Mouse (Mus musculus) G1E-ER4 (cell line): Measurements from ENCODE around the gene Ttf2. TPM values are rescaled to one million over a fixed set of nuclear protein-coding genes. Genes with fewer than 3 reads are reported as not detected.

ENCODE experiments used
- GATA1 ChIP-seq: IDR thresholded peaks from one replicate; pipeline ENCODE4 v1.8.0; 2012; ENCODE audit warnings: low read length, inconsistent platforms
- polyA plus RNA-seq: library from polyadenylated mRNA; stranded (reverse); fragments of >175 nt; gene quantifications from 2 replicates; pipeline ENCODE4 v1.2.3, GENCODE M21; 2012

Gene Ttf2
- 8.8 and 8.9 TPM in 2 replicates for polyA plus RNA-seq

- TF ChIP-seq GATA1: no peak
Measured at GRCm38 (mm10) chr3:100969176-100969917, at the start of gene Ttf2. TSS of gene Ttf2 (minus strand) at chr3:100969663.

- TF ChIP-seq GATA1: no peak
Measured at GRCm38 (mm10) chr3:101018494-101018893, 49.0 kb upstream of the Ttf2 start.

GRCm38 (mm10) chr3:101016050-101016449 is 46.6 kb upstream of the Ttf2 start:
- no peak for TF ChIP-seq GATA1

GRCm38 (mm10) chr3:101015254-101015653 is 45.8 kb upstream of the Ttf2 start:
- no peak for TF ChIP-seq GATA1

- no peak for TF ChIP-seq GATA1
Measured at GRCm38 (mm10) chr3:101013536-101013935, 44.1 kb upstream of the Ttf2 start.

- no peak for TF ChIP-seq GATA1
Measured at GRCm38 (mm10) chr3:101013005-101013404, 43.5 kb upstream of the Ttf2 start.

GRCm38 (mm10) chr3:101012597-101012996 is 43.1 kb upstream of the Ttf2 start:
- TF ChIP-seq GATA1: no peak

- no peak for TF ChIP-seq GATA1
Measured at GRCm38 (mm10) chr3:101012131-101012571, 42.7 kb upstream of the Ttf2 start.

DNA sequence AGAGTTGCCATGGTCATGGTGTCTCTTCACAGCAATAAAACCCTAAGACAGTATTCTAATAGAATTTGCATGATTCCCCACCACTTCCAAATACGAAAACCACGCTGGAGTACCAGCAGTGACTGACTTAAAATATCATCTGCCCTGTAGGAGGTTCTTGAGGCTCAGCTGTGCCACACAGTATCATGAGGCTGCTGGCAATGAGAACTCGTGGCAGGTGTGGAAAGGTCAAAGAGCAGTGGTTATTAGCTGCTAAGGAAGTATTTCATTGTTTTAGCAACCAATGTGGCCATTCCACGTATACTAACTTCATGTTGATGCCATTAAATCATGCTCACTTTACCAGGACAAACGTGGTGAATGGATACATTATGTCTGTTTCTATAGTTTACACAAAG is 41.7 kb upstream of the Ttf2 start:
- TF ChIP-seq GATA1: no peak

DNA sequence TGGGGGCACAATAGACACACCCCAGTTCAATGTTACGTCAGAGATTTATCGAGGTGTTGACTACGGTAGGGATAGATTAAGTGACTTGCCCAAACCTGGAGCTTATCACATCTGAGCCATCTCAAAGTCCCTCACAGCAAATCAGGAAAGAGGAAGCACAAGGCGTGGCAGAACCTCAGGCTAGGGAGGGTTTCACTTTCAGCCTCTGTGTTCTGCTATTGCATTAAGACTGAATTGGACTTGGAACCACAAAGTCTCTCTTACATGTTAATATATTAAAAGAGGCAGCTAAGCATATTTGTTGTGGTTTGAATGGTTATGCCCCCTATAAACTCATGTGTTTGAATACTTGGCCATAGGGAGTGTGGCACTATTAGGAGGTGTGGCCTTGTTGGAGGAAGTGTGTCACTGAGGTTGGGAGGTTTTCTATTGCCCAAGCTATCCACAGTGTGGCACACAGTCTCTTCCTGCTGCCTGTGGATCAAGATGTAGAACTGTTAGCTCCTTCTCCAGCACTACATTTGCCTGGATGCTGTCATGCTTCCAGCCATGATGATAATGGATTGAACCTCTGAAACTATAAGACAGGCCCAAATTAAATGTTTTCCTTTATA is 41.2 kb upstream of the Ttf2 start:
- no peak for TF ChIP-seq GATA1

DNA sequence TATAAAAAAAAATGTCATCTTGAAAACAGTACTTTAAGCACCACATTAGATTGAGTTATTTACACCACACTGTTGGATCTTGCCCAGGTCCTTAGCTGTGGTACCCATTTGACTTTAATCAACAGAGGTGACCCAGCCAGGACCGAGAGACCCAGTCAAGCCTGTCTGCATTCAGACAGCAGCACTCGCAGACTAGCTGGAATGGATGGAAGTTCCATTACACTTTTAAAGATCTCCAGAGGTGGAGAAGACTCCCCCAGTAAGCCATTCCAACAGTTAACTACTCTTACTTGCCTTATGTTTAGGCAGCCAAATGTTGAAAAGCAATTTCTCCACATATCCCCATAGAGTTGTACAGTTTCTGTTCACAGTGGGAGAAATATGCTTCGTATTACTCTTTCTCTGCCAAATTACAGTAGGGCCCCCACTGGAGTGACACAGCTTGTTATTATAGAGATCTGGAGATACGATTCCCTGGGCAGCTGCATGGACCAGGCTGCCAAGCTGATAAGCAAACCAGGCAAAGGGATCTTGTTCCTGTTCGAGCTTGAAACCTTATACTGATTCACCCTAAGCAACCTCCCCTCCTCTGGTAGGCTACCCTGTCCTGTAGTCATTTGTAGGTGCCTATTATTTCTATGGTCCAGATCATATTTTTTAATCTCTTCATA is 37.8 kb upstream of the Ttf2 start:
- peak; percentile 48 for TF ChIP-seq GATA1

GRCm38 (mm10) chr3:101005392-101005791 is 35.9 kb upstream of the Ttf2 start:
- TF ChIP-seq GATA1: no peak

GRCm38 (mm10) chr3:101003575-101004356 is 34.3 kb upstream of the Ttf2 start:
- TF ChIP-seq GATA1: no peak

- no peak for TF ChIP-seq GATA1
Measured at GRCm38 (mm10) chr3:100999732-101000131, 30.3 kb upstream of the Ttf2 start.

- TF ChIP-seq GATA1: no peak
Measured at GRCm38 (mm10) chr3:100998904-100999340, 29.5 kb upstream of the Ttf2 start.
